Mouse (Mus musculus) gastrocnemius, postnatal 10 days (tissue): ENCODE data around the gene Tnfaip8l1. TPM values are rescaled to one million over a fixed set of nuclear protein-coding genes. Genes with fewer than 3 reads are reported as not detected.

Experiments
- DNase-seq: peaks from one replicate; pipeline ENCODE4 v3.0.0; 2021; ENCODE audit warnings: mixed read lengths
- microRNA-seq, 2 experiments: library from miRNA; unstranded; fragments of <30 nt; microRNA quantifications; one replicate each; pipeline ENCODE4 v1.2.0; 2021
- total RNA-seq, 2 experiments: library from RNA; stranded (reverse); gene quantifications; 2 replicates each; pipeline ENCODE4 v1.2.3; 2021

The Tnfaip8l1 gene
- total RNA-seq, 2 experiments from 2014 or later, result 5.0 to 5.3 TPM

DNA sequence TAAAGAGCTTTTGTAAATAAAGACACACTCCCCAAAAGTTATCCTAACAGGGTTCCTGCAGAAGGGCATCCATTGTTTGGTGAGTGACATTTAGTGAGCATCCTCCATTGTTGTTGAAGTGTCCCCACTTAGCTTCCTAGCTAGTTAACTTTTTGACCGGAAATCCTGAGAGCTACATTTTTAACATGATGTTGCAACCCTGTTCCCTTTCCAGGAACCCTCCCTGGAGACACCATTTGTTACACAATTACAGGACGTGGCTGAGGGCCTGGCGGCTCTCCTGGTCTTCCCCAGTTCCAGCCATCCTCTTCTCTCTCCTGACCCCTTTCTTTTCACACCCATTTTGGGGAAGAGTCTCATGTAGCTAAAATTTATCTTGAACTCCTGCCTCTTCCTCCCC, 57.5 kb downstream of the Tnfaip8l1 start:
- DNase-seq, result peak; percentile 54

Small RNA genes within 50 kb of the gene (microRNA-seq; reads per million reads assigned to microRNA genes)
- gene Gm44397, result 0 reads per million in 2 experiments

Other genes with a start within 250 kb of the Tnfaip8l1 start
- 1 to 10 TPM; 3.5 to 4.0 TPM for gene Zfp119b, start 213.0 kb upstream of the Tnfaip8l1 start, total RNA-seq
- gene Ebi3, start 209.8 kb upstream of the Tnfaip8l1 start, total RNA-seq, result 1 to 10 TPM in 1 of 2 experiments, under 1 TPM in 1; 0.75 to 1.6 TPM
- gene Yju2, start 203.4 kb upstream of the Tnfaip8l1 start, total RNA-seq, result 10 to 100 TPM; 11.1 to 11.6 TPM
- gene Shd, start 192.0 kb upstream of the Tnfaip8l1 start, total RNA-seq, result 1 to 10 TPM in 1 of 2 experiments, under 1 TPM in 1; 0.87 to 1.2 TPM
- gene Fsd1, start 176.0 kb upstream of the Tnfaip8l1 start, total RNA-seq, result 1 to 10 TPM in 1 of 2 experiments, under 1 TPM in 1; 0.49 to 1.0 TPM
- 1 to 10 TPM; 4.7 to 8.1 TPM for gene Stap2, start 156.9 kb upstream of the Tnfaip8l1 start, total RNA-seq
- gene Mpnd, start 156.8 kb upstream of the Tnfaip8l1 start, total RNA-seq, result 10 to 100 TPM; 31.6 to 36.9 TPM
- gene Sh3gl1, start 125.8 kb upstream of the Tnfaip8l1 start, total RNA-seq, result 10 to 100 TPM; 25.7 to 35.0 TPM
- 1 to 10 TPM; 3.6 to 8.7 TPM for gene Chaf1a, start 122.0 kb upstream of the Tnfaip8l1 start, total RNA-seq
- 10 to 100 TPM; 37.8 to 39.0 TPM for gene Ubxn6, start 87.4 kb upstream of the Tnfaip8l1 start, total RNA-seq
- 10 to 100 TPM; 37.7 to 45.7 TPM for gene Hdgfl2, start 82.8 kb upstream of the Tnfaip8l1 start, total RNA-seq
- 100 to 1,000 TPM in 1 of 2 experiments, 10 to 100 TPM in 1; 75.2 to 106 TPM for gene Plin4, start 52.7 kb upstream of the Tnfaip8l1 start, total RNA-seq
- 10 to 100 TPM; 19.2 to 19.9 TPM for gene Plin5, start 44.9 kb upstream of the Tnfaip8l1 start, total RNA-seq
- 1 to 10 TPM; 1.4 to 3.1 TPM for gene Lrg1, start 40.5 kb upstream of the Tnfaip8l1 start, total RNA-seq
- gene Sema6b, start 22.1 kb upstream of the Tnfaip8l1 start, total RNA-seq, result 10 to 100 TPM; 14.4 to 14.7 TPM
- gene Mydgf, start 21.4 kb downstream of the Tnfaip8l1 start, total RNA-seq, result 10 to 100 TPM; 28.8 to 36.5 TPM
- gene Dpp9, start 56.4 kb downstream of the Tnfaip8l1 start, total RNA-seq, result 10 to 100 TPM; 21.7 to 24.3 TPM
- 10 to 100 TPM; 91.9 to 99.8 TPM for gene Fem1a, start 94.3 kb downstream of the Tnfaip8l1 start, total RNA-seq
- gene Ticam1, start 114.3 kb downstream of the Tnfaip8l1 start, total RNA-seq, result 1 to 10 TPM; 6.6 to 6.8 TPM
- 10 to 100 TPM; 37.2 to 41.7 TPM for gene Plin3, start 130.4 kb downstream of the Tnfaip8l1 start, total RNA-seq
- gene Arrdc5, start 137.8 kb downstream of the Tnfaip8l1 start, total RNA-seq, result not detected
- gene Uhrf1, start 140.8 kb downstream of the Tnfaip8l1 start, total RNA-seq, result 10 to 100 TPM; 14.4 to 20.3 TPM
- 10 to 100 TPM; 24.9 to 28.6 TPM for gene Kdm4b, start 163.6 kb downstream of the Tnfaip8l1 start, total RNA-seq